Mouse (Mus musculus) E14TG2a.4 (cell line): Measurements from ENCODE around the gene Slc22a14.

Experiments used
- CTCF ChIP-seq: conservative IDR thresholded peaks from 2 replicates; pipeline ENCODE4 v1.5.1; 2014; ENCODE audit warnings: low read length
- POU5F1 ChIP-seq: IDR thresholded peaks from 2 replicates; pipeline ENCODE4 v1.6.1; 2014; ENCODE audit warnings: low read length, borderline replicate concordance

DNA sequence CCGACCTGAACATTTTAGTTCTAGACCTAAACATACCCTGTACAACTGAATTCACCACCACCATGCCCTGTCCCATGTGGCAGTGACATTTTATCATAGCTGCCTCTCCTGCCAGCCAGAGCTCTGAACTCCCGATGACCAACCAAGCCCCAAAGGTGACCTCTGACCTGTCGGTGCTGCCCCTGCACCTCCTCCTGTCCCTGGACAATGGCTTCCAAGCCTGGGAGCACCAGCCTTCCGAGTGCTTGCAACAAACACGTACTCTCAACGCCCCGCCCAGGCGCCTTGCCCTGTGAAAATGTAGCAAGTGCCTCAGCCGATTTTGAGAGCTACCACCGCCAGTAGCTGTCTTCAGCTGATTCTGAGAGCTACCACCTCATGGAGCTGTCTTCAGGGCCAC is 220.2 kb downstream of the Slc22a14 start:
- no peak for TF ChIP-seq CTCF
- TF ChIP-seq POU5F1: no peak
